Mouse (Mus musculus): ENCODE measurements around the gene Ces5a.

DNA sequence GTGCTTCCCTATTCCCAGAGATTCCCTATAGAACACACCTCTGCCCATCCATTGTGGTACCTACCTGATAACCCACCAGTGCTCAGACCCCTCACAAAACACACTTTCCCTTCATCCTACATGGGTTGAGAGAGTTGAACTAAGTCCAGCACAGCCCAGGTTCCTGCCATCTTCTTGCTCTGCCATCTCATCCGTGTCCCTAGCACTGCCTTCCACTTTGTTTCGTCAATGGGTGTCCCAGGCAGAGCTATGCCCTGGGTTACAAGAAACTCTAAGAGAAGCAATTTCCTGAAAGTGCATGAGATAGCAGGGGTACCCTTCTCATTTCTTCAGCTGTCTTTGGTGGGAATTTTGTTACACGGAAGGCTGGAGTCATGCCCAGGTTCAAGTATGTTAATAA lies 33.0 kb upstream of the Ces5a start:
- TF ChIP-seq CTCF (IDR thresholded peaks at IDR 0.05; ENCODE audit: low read depth) (no peak), EP300 (IDR thresholded peaks at IDR 0.05; ENCODE audit: low read depth) (no peak)

Measured in liver, postnatal 0 days (tissue).